Comparison of ENCODE assay signal across 8 mouse cellular contexts in the genomic region with DNA sequence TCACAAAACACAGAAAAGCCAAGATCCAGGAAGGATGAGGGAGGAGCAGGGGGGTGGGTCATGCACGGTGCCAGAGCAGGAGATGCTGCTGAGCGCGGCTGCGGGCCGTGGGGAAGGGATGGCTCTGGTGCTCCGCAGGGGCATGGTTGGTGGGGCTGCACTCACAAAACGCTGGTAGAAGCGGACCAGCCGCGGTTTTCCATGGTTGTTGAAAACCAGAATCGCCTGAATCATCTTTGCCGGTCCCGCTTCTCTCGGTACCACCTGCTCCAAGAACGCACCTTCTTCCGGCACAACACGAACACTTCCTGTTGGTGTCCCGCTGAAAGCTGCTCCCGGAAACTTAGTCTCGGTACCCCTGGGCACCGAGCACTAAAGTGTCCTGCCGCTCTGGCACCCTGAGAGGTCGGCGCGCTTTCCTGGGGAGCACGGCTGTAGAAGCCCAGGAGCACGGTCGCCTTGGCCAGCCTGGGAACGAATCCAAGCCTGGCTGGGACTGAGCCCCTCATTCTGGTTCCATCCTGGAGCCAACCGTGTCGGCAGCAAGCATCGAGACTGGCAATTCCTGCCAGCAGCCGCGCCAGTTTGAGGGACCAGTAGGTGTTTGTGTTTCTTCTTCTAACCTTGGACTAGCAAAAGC. TPM values are rescaled to one million over a fixed set of nuclear protein-coding genes. Genes with fewer than 3 reads are reported as not detected.
DNase-seq lines count a peak whose midpoint lies in the region; ATAC-seq lines count a peak whose summit lies in the region.

Ap3s2 (minus strand) TSS at position 306 of the 640 bp plus-strand sequence.

- peak within 1 kb of the TSS; percentile 80 for H3K9ac ChIP-seq in hindbrain, embryonic 15.5 days

- peak; percentile 97 for ATAC-seq in hindbrain, embryonic 15.5 days (ENCODE audit: low FRiP score, low read depth)

- peaks cover 26% of the 10 kb centered on the region for H3K4me1 ChIP-seq in hindbrain, embryonic 15.5 days (replicated peaks)

- 0 out of 2 replicates have a peak, but pooled peaks cover 2% of the 10 kb centered on the region for H3K36me3 ChIP-seq in hindbrain, embryonic 15.5 days

- peak; percentile 86 for DNase-seq in T-cell, adult 2 months (ENCODE audit: low spot score)
- peak; percentile 86 to 95 for DNase-seq in cerebellum, postnatal 36 days
- DNase-seq in frontal cortex, postnatal 36 days (ENCODE audit: low spot score in 2 of 2), result peak; percentile 92 to 94
- peak; percentile 87 for DNase-seq in left cerebral cortex, adult 11 months (ENCODE audit: low spot score)
- peak; percentile 91 for DNase-seq in lung, postnatal 4 days
- peak; percentile 85 for DNase-seq in retina, postnatal 7 days (ENCODE audit: low read depth, low spot score)
- peak; percentile 71 for DNase-seq in urinary bladder, adult 2 months (ENCODE audit: low spot score)

- no peaks in the 10 kb centered on the region for H3K9me3 ChIP-seq in hindbrain, embryonic 15.5 days

- 1% methylated on average over 34 of the region's 34 CpGs for WGBS in hindbrain, embryonic 15.5 days

- H3K4me2 ChIP-seq in hindbrain, embryonic 15.5 days, result peak within 1 kb of the TSS; percentile 63

- H3K4me3 ChIP-seq in hindbrain, embryonic 15.5 days, result peak within 1 kb of the TSS; percentile 92

- H3K27ac ChIP-seq in hindbrain, embryonic 15.5 days (replicated peaks), result peak within 1 kb of the TSS; percentile 92

- H3K27me3 ChIP-seq in hindbrain, embryonic 15.5 days, result no peaks in the 10 kb centered on the region

RNA-seq across cellular contexts. Expression of gene Ap3s2, which starts in this region (rescaled TPM):
- polyA plus RNA-seq in hindbrain, embryonic 15.5 days (2015; fragmentation: Nextera tagmentation; extraction: Ambion mirVana), result 42.0 and 43.4 TPM in 2 replicates
- polyA plus RNA-seq in urinary bladder, adult 2 months (2012; rRNA removed), result 13.9 and 16.0 TPM in 2 replicates

Comparison
In these comparisons a context has a peak if more than half of its experiments do, and no peak if none do; other contexts are left out.
1. Peak in every context shown above with its lines: DNase-seq, ATAC-seq, H3K4me3 ChIP-seq and H3K27ac ChIP-seq.